Mouse (Mus musculus) spleen, adult 2 months (tissue): ENCODE results near the gene Lpcat2.

Experiments
- CTCF ChIP-seq: fragments of 200-500 bp; IDR thresholded peaks from 2 replicates; pipeline ENCODE4 v1.5.1; 2011; ENCODE audit warnings: mild to moderate bottlenecking, inconsistent platforms; ENCODE audit not compliant: insufficient read depth, insufficient read length, insufficient replicate concordance; ENCODE audit errors: extremely low read depth
- POLR2A ChIP-seq: fragments of 200-500 bp; IDR thresholded peaks from 2 replicates; pipeline ENCODE4 v1.6.1; 2011; ENCODE audit warnings: low read depth, low read length, inconsistent platforms

- TF ChIP-seq CTCF (no peak), POLR2A (no peak)
Measured at GRCm38 (mm10) chr8:92850239-92850638, 4.9 kb upstream of the Lpcat2 start.
